Mouse (Mus musculus) E14TG2a.4 (cell line): ENCODE measurements around the gene Lrtm1.

Experiments used
- H3K27me3 ChIP-seq: 2 replicates; pipeline ENCODE4 v1.6.1; 2014; ENCODE audit warnings: low read length, control low read depth; ENCODE audit not compliant: insufficient read depth
- H3K36me3 ChIP-seq: 2 replicates; pipeline ENCODE4 v1.6.1; 2014; ENCODE audit warnings: low read length, control low read depth; ENCODE audit not compliant: insufficient read depth
- H3K4me1 ChIP-seq: replicated peaks from 2 replicates; pipeline ENCODE4 v1.6.1; 2014; ENCODE audit warnings: low read depth, low read length, control low read depth
- H3K4me3 ChIP-seq: replicated peaks from 2 replicates; pipeline ENCODE4 v1.5.1; 2014; ENCODE audit warnings: mild to moderate bottlenecking, low read length
- H3K9me3 ChIP-seq: 2 replicates; pipeline ENCODE4 v1.6.1; 2014; ENCODE audit warnings: low read length, control low read depth
- CTCF ChIP-seq: conservative IDR thresholded peaks from 2 replicates; pipeline ENCODE4 v1.5.1; 2014; ENCODE audit warnings: low read length
- NANOG ChIP-seq: IDR thresholded peaks from 2 replicates; pipeline ENCODE4 v1.6.1; 2014; ENCODE audit warnings: borderline replicate concordance, low read length, mixed read lengths
- POU5F1 ChIP-seq: IDR thresholded peaks from 2 replicates; pipeline ENCODE4 v1.6.1; 2014; ENCODE audit warnings: low read length, borderline replicate concordance

Gene Lrtm1

GRCm38 (mm10) chr14:29028391-29029106, 10.5 kb downstream of the Lrtm1 start:
- Histone ChIP-seq H3K4me1 (no peaks in the 10 kb centered on the region), H3K36me3 (no peaks in the 10 kb centered on the region), H3K27me3 (no peaks in the 10 kb centered on the region), H3K4me3 (no peak overlapping the region), H3K9me3 (no peaks in the 10 kb centered on the region)
- TF ChIP-seq NANOG, result no peak
- TF ChIP-seq POU5F1, result no peak
- TF ChIP-seq CTCF, result no peak

- no peaks in the 10 kb centered on the region for H3K36me3 ChIP-seq
- H3K27me3 ChIP-seq, result no peaks in the 10 kb centered on the region
- no peaks in the 10 kb centered on the region for H3K4me1 ChIP-seq
- no peak overlapping the region for H3K4me3 ChIP-seq
- TF ChIP-seq POU5F1, result no peak
- TF ChIP-seq CTCF, result no peak
- TF ChIP-seq NANOG, result no peak
- no peaks in the 10 kb centered on the region for H3K9me3 ChIP-seq
These were observed 11.1 kb downstream of the Lrtm1 start for GRCm38 (mm10) chr14:29029107-29029469.

GRCm38 (mm10) chr14:29029896-29030420, 11.9 kb downstream of the Lrtm1 start:
- H3K4me3 ChIP-seq, result no peak overlapping the region
- no peaks in the 10 kb centered on the region for H3K36me3 ChIP-seq
- H3K4me1 ChIP-seq, result no peaks in the 10 kb centered on the region
- TF ChIP-seq CTCF (no peak), NANOG (no peak), POU5F1 (no peak)
- H3K27me3 ChIP-seq, result no peaks in the 10 kb centered on the region
- H3K9me3 ChIP-seq, result no peaks in the 10 kb centered on the region

GRCm38 (mm10) chr14:29030519-29030918, 12.5 kb downstream of the Lrtm1 start:
- H3K36me3 ChIP-seq, result no peaks in the 10 kb centered on the region
- H3K4me3 ChIP-seq, result no peak overlapping the region
- H3K4me1 ChIP-seq, result no peaks in the 10 kb centered on the region
- no peaks in the 10 kb centered on the region for H3K27me3 ChIP-seq
- H3K9me3 ChIP-seq, result no peaks in the 10 kb centered on the region
- TF ChIP-seq CTCF, result no peak
- TF ChIP-seq POU5F1, result no peak
- TF ChIP-seq NANOG, result no peak

- TF ChIP-seq CTCF (no peak), POU5F1 (no peak)
- Histone ChIP-seq H3K36me3 (no peaks in the 10 kb centered on the region), H3K27me3 (no peaks in the 10 kb centered on the region), H3K9me3 (no peaks in the 10 kb centered on the region), H3K4me3 (no peak overlapping the region), H3K4me1 (no peaks in the 10 kb centered on the region)
These were observed 13.9 kb downstream of the Lrtm1 start for GRCm38 (mm10) chr14:29031858-29032395.

- no peaks in the 10 kb centered on the region for H3K27me3 ChIP-seq
- H3K9me3 ChIP-seq, result no peaks in the 10 kb centered on the region
- H3K36me3 ChIP-seq, result no peaks in the 10 kb centered on the region
- H3K4me1 ChIP-seq, result no peaks in the 10 kb centered on the region
- no peak for TF ChIP-seq NANOG
- no peak overlapping the region for H3K4me3 ChIP-seq
These were observed 20.2 kb downstream of the Lrtm1 start for GRCm38 (mm10) chr14:29038246-29038645.

- Histone ChIP-seq H3K27me3 (no peaks in the 10 kb centered on the region), H3K9me3 (no peaks in the 10 kb centered on the region), H3K4me1 (no peaks in the 10 kb centered on the region), H3K36me3 (no peaks in the 10 kb centered on the region), H3K4me3 (no peak overlapping the region)
- TF ChIP-seq POU5F1, result no peak
- no peak for TF ChIP-seq NANOG
- no peak for TF ChIP-seq CTCF
These were observed 22.8 kb downstream of the Lrtm1 start for GRCm38 (mm10) chr14:29040606-29041364.

GRCm38 (mm10) chr14:29041498-29041897, 23.5 kb downstream of the Lrtm1 start:
- Histone ChIP-seq H3K4me3 (no peak overlapping the region), H3K4me1 (no peaks in the 10 kb centered on the region), H3K9me3 (no peaks in the 10 kb centered on the region), H3K36me3 (no peaks in the 10 kb centered on the region), H3K27me3 (no peaks in the 10 kb centered on the region)
- TF ChIP-seq CTCF (no peak), NANOG (no peak), POU5F1 (no peak)

GRCm38 (mm10) chr14:29042355-29042754, 24.3 kb downstream of the Lrtm1 start:
- TF ChIP-seq POU5F1, result no peak
- no peak for TF ChIP-seq NANOG
- no peak for TF ChIP-seq CTCF
- Histone ChIP-seq H3K4me1 (no peaks in the 10 kb centered on the region), H3K9me3 (no peaks in the 10 kb centered on the region), H3K36me3 (no peaks in the 10 kb centered on the region), H3K27me3 (no peaks in the 10 kb centered on the region), H3K4me3 (no peak overlapping the region)
